Mouse (Mus musculus) embryo, embryonic 10 days (tissue): ENCODE measurements around the gene Apopt1.

Source experiments
- DNase-seq: peaks from one replicate; pipeline ENCODE4 v3.0.0-alpha.2; 2015; ENCODE audit warnings: low spot score

Apopt1 gene

GRCm38 (mm10) chr12:111747421-111747820 is 34.4 kb downstream of the Apopt1 start:
- no peak for DNase-seq

GRCm38 (mm10) chr12:111750739-111751138 is 37.7 kb downstream of the Apopt1 start:
- DNase-seq, result no peak

GRCm38 (mm10) chr12:111752491-111752890 is 39.4 kb downstream of the Apopt1 start:
- no peak for DNase-seq

- no peak for DNase-seq
These were observed 40.3 kb downstream of the Apopt1 start for GRCm38 (mm10) chr12:111753347-111753746.

GRCm38 (mm10) chr12:111754710-111755109 is 41.6 kb downstream of the Apopt1 start:
- DNase-seq, result no peak

- DNase-seq, result no peak
These were observed 42.2 kb downstream of the Apopt1 start for GRCm38 (mm10) chr12:111755231-111755630.

- DNase-seq, result no peak
These were observed 43.1 kb downstream of the Apopt1 start for GRCm38 (mm10) chr12:111756082-111756697.

- DNase-seq, result no peak
These were observed 43.6 kb downstream of the Apopt1 start for GRCm38 (mm10) chr12:111756698-111757082.

GRCm38 (mm10) chr12:111757561-111758325 is 44.7 kb downstream of the Apopt1 start:
- DNase-seq, result no peak

GRCm38 (mm10) chr12:111758381-111759175 is 45.5 kb downstream of the Apopt1 start, which contains the start of gene Klc1:
Klc1 (plus strand) TSS chr12:111758849.
- peak; percentile 86 for DNase-seq

- peak; percentile 44 for DNase-seq
These were observed 46.4 kb downstream of the Apopt1 start for GRCm38 (mm10) chr12:111759176-111760061.

GRCm38 (mm10) chr12:111760306-111760908 is 47.3 kb downstream of the Apopt1 start:
- no peak for DNase-seq

GRCm38 (mm10) chr12:111762620-111763280 is 49.7 kb downstream of the Apopt1 start:
- DNase-seq, result no peak

GRCm38 (mm10) chr12:111766313-111767236 is 53.5 kb downstream of the Apopt1 start:
- peak; percentile 76 for DNase-seq

GRCm38 (mm10) chr12:111768322-111768928 is 55.4 kb downstream of the Apopt1 start:
- no peak for DNase-seq

GRCm38 (mm10) chr12:111769306-111769705 is 56.2 kb downstream of the Apopt1 start:
- DNase-seq, result no peak

GRCm38 (mm10) chr12:111769816-111770577 is 56.9 kb downstream of the Apopt1 start:
- DNase-seq, result no peak

GRCm38 (mm10) chr12:111770651-111771050 is 57.6 kb downstream of the Apopt1 start:
- DNase-seq, result no peak
